In genomic region chr12:111747421-111747820, GRCm38 (mm10) we compare ENCODE assay signal across 28 mouse cellular contexts.
"Had no signal": no experiment of that assay in that cellular context is flagged by ENCODE, and none has a peak within 500 bp of the region (broad histone marks: within the 10 kb centered on the region; RNA-seq: fewer than 3 reads in every experiment).

No protein-coding gene starts in this region.

- H3K9me3 ChIP-seq: embryonic facial prominence, embryonic 10.5 days; embryonic facial prominence, embryonic 12.5 days; embryonic facial prominence, embryonic 13.5 days; embryonic facial prominence, embryonic 15.5 days; forebrain, embryonic 10.5 days; forebrain, embryonic 12.5 days; forebrain, embryonic 13.5 days; forebrain, embryonic 15.5 days had no signal

- ATAC-seq: forebrain, embryonic 13.5 days; forebrain, embryonic 14.5 days; forebrain, embryonic 15.5 days; forebrain, embryonic 16.5 days; forebrain, postnatal 0 days had no signal

- H3K27me3 ChIP-seq: embryonic facial prominence, embryonic 12.5 days; embryonic facial prominence, embryonic 13.5 days; embryonic facial prominence, embryonic 15.5 days; forebrain, embryonic 12.5 days; forebrain, embryonic 13.5 days; forebrain, embryonic 15.5 days had no signal

- H3K9ac ChIP-seq: embryonic facial prominence, embryonic 12.5 days; embryonic facial prominence, embryonic 13.5 days; embryonic facial prominence, embryonic 15.5 days; forebrain, embryonic 12.5 days; forebrain, embryonic 13.5 days; forebrain, embryonic 15.5 days; forebrain, postnatal 0 days had no signal

- H3K36me3 ChIP-seq: embryonic facial prominence, embryonic 10.5 days; embryonic facial prominence, embryonic 12.5 days; embryonic facial prominence, embryonic 13.5 days; embryonic facial prominence, embryonic 15.5 days; forebrain, embryonic 10.5 days; forebrain, embryonic 15.5 days had no signal

- H3K4me2 ChIP-seq: embryonic facial prominence, embryonic 12.5 days; embryonic facial prominence, embryonic 13.5 days; embryonic facial prominence, embryonic 15.5 days; forebrain, embryonic 12.5 days; forebrain, embryonic 13.5 days; forebrain, embryonic 15.5 days had no signal

- DNase-seq: cerebellum, adult 2 months; cerebellum, adult 8-10 months; cerebellum, adult 9-10 months; cerebellum, adult 9-11 months; cerebellum, postnatal 10 days; cerebellum, postnatal 14 days; cerebellum, postnatal 25 days; cerebellum, postnatal 36 days; embryo, embryonic 11 days; forebrain, postnatal 0 days; gastrocnemius, adult 2 months; gastrocnemius, postnatal 10 days; gastrocnemius, postnatal 14 days; gastrocnemius, postnatal 25 days; gastrocnemius, postnatal 36 days; heart, adult 18-20 months; heart, adult 2 months had no signal

- H3K4me3 ChIP-seq: embryonic facial prominence, embryonic 10.5 days; embryonic facial prominence, embryonic 12.5 days; embryonic facial prominence, embryonic 13.5 days; embryonic facial prominence, embryonic 15.5 days; erythroblast, embryonic 14.5 days; forebrain, embryonic 10.5 days; forebrain, embryonic 12.5 days; forebrain, embryonic 13.5 days; forebrain, embryonic 15.5 days; gastrocnemius, adult 2 months; heart, adult 2 months had no signal

- H3K27ac ChIP-seq: embryonic facial prominence, embryonic 10.5 days; embryonic facial prominence, embryonic 12.5 days; embryonic facial prominence, embryonic 15.5 days; forebrain, embryonic 10.5 days; forebrain, embryonic 12.5 days; forebrain, embryonic 13.5 days; forebrain, embryonic 15.5 days; heart, adult 2 months had no signal
